Mouse (Mus musculus): ENCODE data around the gene Evi2b.

DNA sequence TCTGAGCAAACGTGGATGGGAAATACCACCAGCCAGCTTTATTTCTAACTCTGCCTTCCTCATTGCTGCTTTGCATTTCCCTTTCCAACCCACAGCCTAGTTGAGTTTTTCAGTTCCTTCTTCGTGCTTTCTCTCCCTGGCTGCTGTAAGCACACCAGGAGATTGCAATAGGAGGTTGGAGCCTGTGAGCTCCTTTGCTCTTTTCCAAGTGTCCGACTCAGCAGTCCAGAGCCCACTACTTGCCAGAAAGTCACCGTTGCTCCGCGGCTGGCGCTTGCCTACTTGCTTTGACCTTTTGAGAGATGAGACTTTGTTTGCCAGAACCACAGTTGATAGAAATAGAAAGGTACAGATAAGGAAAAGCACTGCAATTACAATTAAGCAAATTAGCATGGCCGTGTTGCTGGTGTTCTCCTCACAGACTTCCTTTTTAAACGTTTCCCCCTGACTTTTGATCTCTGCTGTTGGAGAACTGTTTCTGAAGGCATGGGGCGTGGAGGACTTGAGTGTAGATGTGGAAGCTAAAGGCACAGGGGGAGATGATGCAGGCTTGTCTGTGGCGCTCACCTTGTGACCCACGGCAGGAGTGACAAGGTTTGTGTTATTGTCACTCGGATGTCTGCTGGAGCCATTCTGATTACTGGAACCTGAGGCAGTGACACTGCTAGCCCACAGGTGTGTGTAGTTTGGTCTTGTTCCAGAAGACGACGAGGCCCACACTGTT lies 3.6 kb upstream of the Evi2b start:
- TF ChIP-seq POLR2A (IDR thresholded peaks at IDR 0.05; ENCODE audit: borderline replicate concordance, low read depth, low read length) = no peak
- TF ChIP-seq CTCF (IDR thresholded peaks at IDR 0.05; ENCODE audit: low read depth, low read length) = no peak
